Mouse (Mus musculus) liver, embryonic 12.5 days (tissue): ENCODE measurements around the gene Lsm3. TPM values are rescaled to one million over a fixed set of nuclear protein-coding genes. Genes with fewer than 3 reads are reported as not detected.

Source experiments
- ATAC-seq: fragments of 200-750 bp; cut with Nextera tagmentation; 2 replicates; pipeline ENCODE4 v1.8.0; 2017; ENCODE audit warnings: moderate number of reproducible peaks, mild to moderate bottlenecking, moderate library complexity
- H3K27ac ChIP-seq: fragments of 300-500 bp; sonication (generic); 2 replicates; pipeline ENCODE4 v1.5.1; 2016; ENCODE audit warnings: mild to moderate bottlenecking
- H3K27me3 ChIP-seq: fragments of 300-500 bp; sonication (generic); replicated peaks from 2 replicates; pipeline ENCODE4 v1.6.1; 2016; ENCODE audit warnings: mild to moderate bottlenecking, moderate library complexity
- H3K36me3 ChIP-seq: fragments of 300-500 bp; sonication (generic); 2 replicates; pipeline ENCODE4 v1.6.1; 2016; ENCODE audit warnings: mild to moderate bottlenecking, moderate library complexity
- H3K4me1 ChIP-seq: fragments of 300-500 bp; sonication (generic); 2 replicates; pipeline ENCODE4 v1.6.1; 2016
- H3K4me2 ChIP-seq: fragments of 300-500 bp; sonication (generic); 2 replicates; pipeline ENCODE4 v1.6.1; 2016; ENCODE audit warnings: mild to moderate bottlenecking, moderate library complexity
- H3K4me3 ChIP-seq: fragments of 300-500 bp; sonication (generic); 2 replicates; pipeline ENCODE4 v1.5.1; 2016; ENCODE audit warnings: mild to moderate bottlenecking, moderate library complexity
- H3K9ac ChIP-seq: fragments of 300-500 bp; sonication (generic); 2 replicates; pipeline ENCODE4 v1.6.1; 2016; ENCODE audit warnings: mild to moderate bottlenecking, moderate library complexity
- H3K9me3 ChIP-seq: fragments of 300-500 bp; sonication (generic); replicated peaks from 2 replicates; pipeline ENCODE4 v1.6.1; 2016; ENCODE audit warnings: mild to moderate bottlenecking, moderate library complexity
- WGBS: fragments of 180-500 bp; shearing (Covaris S2); methylation state at CpG from one replicate; pipeline ENCODE4 v1.1.7; 2016; ENCODE audit not compliant: insufficient replicate concordance; 5-methylcytosine and 5-hydroxymethylcytosine counted together
- polyA plus RNA-seq: library from polyadenylated mRNA; unstranded; fragments of >200 nt; fragmentation: Nextera tagmentation; extraction: Ambion mirVana; gene quantifications from 2 replicates; pipeline ENCODE4 v1.2.1, GENCODE M21; 2016

Lsm3 gene
- polyA plus RNA-seq, 1 experiment from 2014 or later, result 189 TPM

GRCm38 (mm10) chr6:91486736-91487453, 28.8 kb upstream of the Lsm3 start:
- Histone ChIP-seq H3K9me3 (no peaks in the 10 kb centered on the region), H3K4me3 (no peak overlapping the region), H3K27me3 (no peaks in the 10 kb centered on the region), H3K9ac (no peak overlapping the region), H3K36me3 (peaks cover 89% of the 10 kb centered on the region), H3K4me2 (no peak overlapping the region), H3K27ac (no peak overlapping the region), H3K4me1 (0 out of 2 replicates have a peak, but pooled peaks cover 5% of the 10 kb centered on the region)
- ATAC-seq, result no peak
- WGBS, result 82% methylated on average over 15 of the region's 15 CpGs

GRCm38 (mm10) chr6:91488496-91489212, 27.1 kb upstream of the Lsm3 start:
- peaks cover 83% of the 10 kb centered on the region for H3K36me3 ChIP-seq
- no peak overlapping the region for H3K4me2 ChIP-seq
- H3K9me3 ChIP-seq, result no peaks in the 10 kb centered on the region
- no peaks in the 10 kb centered on the region for H3K27me3 ChIP-seq
- H3K27ac ChIP-seq, result no peak overlapping the region
- H3K4me1 ChIP-seq, result 0 out of 2 replicates have a peak, but pooled peaks cover 5% of the 10 kb centered on the region
- no peak overlapping the region for H3K4me3 ChIP-seq
- WGBS, result 63% methylated on average over 9 of the region's 9 CpGs
- no peak for ATAC-seq
- no peak overlapping the region for H3K9ac ChIP-seq

GRCm38 (mm10) chr6:91489872-91490271, 25.9 kb upstream of the Lsm3 start:
- no peak for ATAC-seq
- H3K9me3 ChIP-seq, result no peaks in the 10 kb centered on the region
- no peak overlapping the region for H3K9ac ChIP-seq
- 0 out of 2 replicates have a peak, but pooled peaks cover 5% of the 10 kb centered on the region for H3K4me1 ChIP-seq
- no peak overlapping the region for H3K4me3 ChIP-seq
- no peak overlapping the region for H3K27ac ChIP-seq
- H3K4me2 ChIP-seq, result no peak overlapping the region
- H3K36me3 ChIP-seq, result peaks cover 78% of the 10 kb centered on the region
- no peaks in the 10 kb centered on the region for H3K27me3 ChIP-seq
- 72% methylated on average over 10 of the region's 10 CpGs for WGBS

- no peak overlapping the region for H3K4me2 ChIP-seq
- H3K27ac ChIP-seq, result no peak overlapping the region
- no peaks in the 10 kb centered on the region for H3K9me3 ChIP-seq
- H3K4me1 ChIP-seq, result 0 out of 2 replicates have a peak, but pooled peaks cover 5% of the 10 kb centered on the region
- peaks cover 78% of the 10 kb centered on the region for H3K36me3 ChIP-seq
- WGBS, result 72% methylated on average over 6 of the region's 6 CpGs
- no peak overlapping the region for H3K9ac ChIP-seq
- no peak overlapping the region for H3K4me3 ChIP-seq
- no peaks in the 10 kb centered on the region for H3K27me3 ChIP-seq
- no peak for ATAC-seq
These were observed 24.7 kb upstream of the Lsm3 start for GRCm38 (mm10) chr6:91491004-91491403.

DNA sequence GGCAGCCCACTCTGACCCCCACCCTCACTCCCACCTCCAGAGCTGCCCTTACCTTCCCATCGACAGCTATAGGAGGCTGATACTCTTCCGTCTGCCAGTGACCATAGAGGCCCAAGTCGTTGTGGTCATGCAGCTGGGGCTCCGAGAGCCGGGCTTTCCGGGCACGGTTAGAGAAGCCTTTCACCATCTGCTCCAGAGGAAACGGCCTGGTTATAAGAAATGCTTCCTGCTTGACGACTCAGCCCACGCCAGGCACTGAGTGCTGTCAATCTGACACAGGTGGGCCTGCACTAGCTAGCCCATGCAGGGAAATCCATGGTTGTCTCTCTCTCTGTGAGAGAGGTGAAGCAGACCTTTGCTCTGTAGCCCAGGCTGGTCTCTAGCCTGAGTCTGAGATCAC, 22.7 kb upstream of the Lsm3 start:
- Histone ChIP-seq H3K9ac (no peak overlapping the region), H3K4me2 (no peak overlapping the region), H3K36me3 (peaks cover 78% of the 10 kb centered on the region), H3K27me3 (no peaks in the 10 kb centered on the region), H3K4me1 (0 out of 2 replicates have a peak, but pooled peaks cover 5% of the 10 kb centered on the region), H3K27ac (no peak overlapping the region), H3K9me3 (no peaks in the 10 kb centered on the region), H3K4me3 (no peak overlapping the region)
- ATAC-seq, result no peak; the same call in 1 of the 2 replicates
- WGBS, result 62% methylated on average over 10 of the region's 10 CpGs

DNA sequence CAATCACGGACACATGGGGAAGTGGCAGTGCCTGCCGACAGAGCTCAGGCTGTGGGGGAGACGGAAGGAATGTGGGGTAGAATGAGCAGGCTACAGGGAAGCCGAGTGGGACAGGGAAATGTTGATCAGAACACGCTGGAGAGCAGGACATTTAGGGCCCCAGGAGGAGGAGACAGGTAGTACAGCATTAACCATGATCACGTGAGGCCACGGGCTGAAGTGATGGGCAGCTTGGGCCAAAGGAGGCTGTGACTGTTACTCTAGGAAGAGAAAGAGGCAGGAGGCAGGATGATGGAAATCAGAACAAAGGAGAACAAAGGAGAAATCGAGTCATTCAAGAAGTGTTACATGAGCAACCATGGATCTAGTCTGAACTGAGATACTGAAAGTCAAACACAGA, 21.2 kb upstream of the Lsm3 start:
- ATAC-seq, result no peak
- Histone ChIP-seq H3K4me3 (no peak overlapping the region), H3K27ac (no peak overlapping the region), H3K9ac (no peak overlapping the region), H3K4me2 (no peak overlapping the region), H3K4me1 (no peaks in the 10 kb centered on the region), H3K9me3 (no peaks in the 10 kb centered on the region), H3K27me3 (no peaks in the 10 kb centered on the region), H3K36me3 (peaks cover 83% of the 10 kb centered on the region)
- WGBS, result 75% methylated on average over 8 of the region's 8 CpGs

DNA sequence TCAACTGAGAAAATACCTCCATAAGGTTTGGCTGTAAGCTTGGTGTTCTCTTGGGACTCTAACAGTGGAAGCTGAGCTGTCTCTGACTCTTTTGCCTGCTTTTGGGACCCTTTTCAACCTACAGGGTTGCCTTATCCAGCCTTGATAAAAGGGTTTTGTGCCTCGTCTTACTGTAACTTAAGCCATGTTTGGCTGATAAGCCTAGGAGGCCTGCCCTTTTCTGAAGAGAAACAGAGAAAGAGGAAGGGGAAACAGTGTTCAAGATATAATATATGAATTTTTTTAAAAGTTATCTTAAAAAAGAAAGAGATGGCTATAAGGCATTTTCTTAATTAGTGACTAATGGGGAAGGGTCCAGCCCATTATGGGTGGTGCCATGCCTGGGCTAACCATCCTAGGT, 12.4 kb upstream of the Lsm3 start:
- no peaks in the 10 kb centered on the region for H3K27me3 ChIP-seq
- ATAC-seq, result no peak
- H3K27ac ChIP-seq, result no peak overlapping the region
- H3K9ac ChIP-seq, result no peak overlapping the region
- WGBS, result 48% methylated on average over 1 of the region's 1 CpGs
- no peak overlapping the region for H3K4me3 ChIP-seq
- no peak overlapping the region for H3K4me2 ChIP-seq
- no peaks in the 10 kb centered on the region for H3K9me3 ChIP-seq
- peaks cover 96% of the 10 kb centered on the region for H3K36me3 ChIP-seq
- 0 out of 2 replicates have a peak, but pooled peaks cover 7% of the 10 kb centered on the region for H3K4me1 ChIP-seq

GRCm38 (mm10) chr6:91506036-91506435, 9.7 kb upstream of the Lsm3 start:
- H3K4me2 ChIP-seq, result no peak overlapping the region
- H3K36me3 ChIP-seq, result peaks cover 86% of the 10 kb centered on the region
- H3K9me3 ChIP-seq, result no peaks in the 10 kb centered on the region
- 47% methylated on average over 5 of the region's 5 CpGs for WGBS
- no peak overlapping the region for H3K9ac ChIP-seq
- H3K4me3 ChIP-seq, result no peak overlapping the region
- 0 out of 2 replicates have a peak overlapping the region, but pooled peaks have one; percentile 31 for H3K27ac ChIP-seq
- no peak for ATAC-seq
- H3K4me1 ChIP-seq, result 0 out of 2 replicates have a peak, but pooled peaks cover 10% of the 10 kb centered on the region
- H3K27me3 ChIP-seq, result no peaks in the 10 kb centered on the region

- H3K4me2 ChIP-seq, result no peak overlapping the region
- no peak overlapping the region for H3K4me3 ChIP-seq
- peaks cover 68% of the 10 kb centered on the region for H3K36me3 ChIP-seq
- H3K4me1 ChIP-seq, result 0 out of 2 replicates have a peak, but pooled peaks cover 10% of the 10 kb centered on the region
- H3K9ac ChIP-seq, result no peak overlapping the region
- 78% methylated on average over 3 of the region's 3 CpGs for WGBS
- H3K27me3 ChIP-seq, result no peaks in the 10 kb centered on the region
- no peaks in the 10 kb centered on the region for H3K9me3 ChIP-seq
- ATAC-seq, result no peak
- H3K27ac ChIP-seq, result 0 out of 2 replicates have a peak overlapping the region, but pooled peaks have one; percentile 30
These were observed 7.7 kb upstream of the Lsm3 start for GRCm38 (mm10) chr6:91508041-91508440.

GRCm38 (mm10) chr6:91509326-91509725, 6.4 kb upstream of the Lsm3 start:
- 34% methylated on average over 7 of the region's 7 CpGs for WGBS
- no peak overlapping the region for H3K4me3 ChIP-seq
- peaks cover 18% of the 10 kb centered on the region for H3K4me1 ChIP-seq
- H3K27me3 ChIP-seq, result no peaks in the 10 kb centered on the region
- peaks cover 55% of the 10 kb centered on the region for H3K36me3 ChIP-seq
- no peak overlapping the region for H3K27ac ChIP-seq
- H3K9ac ChIP-seq, result no peak overlapping the region
- ATAC-seq, result peak; percentile 38; the same call in 1 of the 2 replicates
- H3K9me3 ChIP-seq, result no peaks in the 10 kb centered on the region
- H3K4me2 ChIP-seq, result no peak overlapping the region

GRCm38 (mm10) chr6:91510211-91510610, 5.5 kb upstream of the Lsm3 start:
- no peak overlapping the region for H3K4me3 ChIP-seq
- no peak for ATAC-seq
- WGBS, result 70% methylated on average over 10 of the region's 10 CpGs
- no peaks in the 10 kb centered on the region for H3K27me3 ChIP-seq
- peaks cover 27% of the 10 kb centered on the region for H3K4me1 ChIP-seq
- no peak overlapping the region for H3K27ac ChIP-seq
- no peak overlapping the region for H3K9ac ChIP-seq
- no peak overlapping the region for H3K4me2 ChIP-seq
- H3K9me3 ChIP-seq, result no peaks in the 10 kb centered on the region
- H3K36me3 ChIP-seq, result peaks cover 46% of the 10 kb centered on the region

GRCm38 (mm10) chr6:91514135-91514534, 1.6 kb upstream of the Lsm3 start:
- Histone ChIP-seq H3K4me3 (no peak overlapping the region), H3K36me3 (peaks cover 30% of the 10 kb centered on the region), H3K9ac (no peak overlapping the region), H3K27me3 (no peaks in the 10 kb centered on the region), H3K4me1 (peaks cover 32% of the 10 kb centered on the region), H3K4me2 (0 out of 2 replicates have a peak overlapping the region, but pooled peaks have one; percentile 85), H3K27ac (no peak overlapping the region), H3K9me3 (no peaks in the 10 kb centered on the region)
- no peak for ATAC-seq
